Mouse (Mus musculus): Measurements from ENCODE around the gene Lrmda.

GRCm38 (mm10) chr14:22964796-22965660 is 945.5 kb downstream of the Lrmda start:
- TF ChIP-seq CTCF (IDR thresholded peaks at IDR 0.05; ENCODE audit: borderline replicate concordance, insufficient read depth, low read length) (no peak), POLR2A (IDR thresholded peaks at IDR 0.05; ENCODE audit: low read depth, low read length) (no peak)
